Mouse (Mus musculus): ENCODE measurements around the gene Sohlh1.
"Not testable (repeated sequence)": the region's sequence is repeated elsewhere in the genome, so short reads cannot be mapped to it uniquely, and the experiment has no call there.

GRCm38 (mm10) chr2:25815748-25816147 lies 31.3 kb downstream of the Sohlh1 start, which contains the start of gene Glt6d1:
- not testable (repeated sequence) for TF ChIP-seq CTCF (IDR thresholded peaks at IDR 0.05; ENCODE audit: control insufficient read depth, insufficient read depth, low read length); POLR2A (IDR thresholded peaks at IDR 0.05; ENCODE audit: borderline replicate concordance, control insufficient read depth, low read depth, low read length)

All from bone marrow, adult 2 months (tissue).